Mouse (Mus musculus) limb, embryonic 10.5 days (tissue): ENCODE results near the gene Tnfsf12. TPM values are rescaled to one million over a fixed set of nuclear protein-coding genes. Genes with fewer than 3 reads are reported as not detected.
"Not testable (repeated sequence)": the region's sequence is repeated elsewhere in the genome, so short reads cannot be mapped to it uniquely, and the experiment has no call there.

Experiments used
- DNase-seq: peaks from one replicate; pipeline ENCODE4 v3.0.0-alpha.2; 2017; ENCODE audit warnings: low spot score
- H3K27ac ChIP-seq: fragments of 300-500 bp; sonication (generic); 2 replicates; pipeline ENCODE4 v1.5.1; 2016; ENCODE audit warnings: mild to moderate bottlenecking
- H3K27me3 ChIP-seq: fragments of 300-500 bp; sonication (generic); 2 replicates; pipeline ENCODE4 v1.6.1; 2016; ENCODE audit warnings: low read depth, mild to moderate bottlenecking; ENCODE audit not compliant: poor library complexity, severe bottlenecking
- H3K36me3 ChIP-seq: fragments of 300-500 bp; sonication (generic); 2 replicates; pipeline ENCODE4 v1.6.1; 2016; ENCODE audit warnings: mild to moderate bottlenecking, moderate library complexity
- H3K4me1 ChIP-seq: fragments of 300-500 bp; sonication (generic); 2 replicates; pipeline ENCODE4 v1.6.1; 2016
- H3K4me3 ChIP-seq: fragments of 300-500 bp; sonication (generic); 2 replicates; pipeline ENCODE4 v1.5.1; 2016; ENCODE audit warnings: mild to moderate bottlenecking, moderate library complexity
- H3K9me3 ChIP-seq: fragments of 300-500 bp; sonication (generic); replicated peaks from 2 replicates; pipeline ENCODE4 v1.6.1; 2016; ENCODE audit warnings: mild to moderate bottlenecking
- WGBS: fragments of 180-500 bp; shearing (Covaris S2); methylation state at CpG from one replicate; pipeline ENCODE4 v1.1.7; 2016; 5-methylcytosine and 5-hydroxymethylcytosine counted together
- polyA plus RNA-seq: library from polyadenylated mRNA; unstranded; fragments of >200 nt; fragmentation: Nextera tagmentation; extraction: Ambion mirVana; gene quantifications from 2 replicates; pipeline ENCODE4 v1.2.1, GENCODE M21; 2016

Tnfsf12 gene
- polyA plus RNA-seq, 1 experiment from 2014 or later: 4.2 TPM

DNA sequence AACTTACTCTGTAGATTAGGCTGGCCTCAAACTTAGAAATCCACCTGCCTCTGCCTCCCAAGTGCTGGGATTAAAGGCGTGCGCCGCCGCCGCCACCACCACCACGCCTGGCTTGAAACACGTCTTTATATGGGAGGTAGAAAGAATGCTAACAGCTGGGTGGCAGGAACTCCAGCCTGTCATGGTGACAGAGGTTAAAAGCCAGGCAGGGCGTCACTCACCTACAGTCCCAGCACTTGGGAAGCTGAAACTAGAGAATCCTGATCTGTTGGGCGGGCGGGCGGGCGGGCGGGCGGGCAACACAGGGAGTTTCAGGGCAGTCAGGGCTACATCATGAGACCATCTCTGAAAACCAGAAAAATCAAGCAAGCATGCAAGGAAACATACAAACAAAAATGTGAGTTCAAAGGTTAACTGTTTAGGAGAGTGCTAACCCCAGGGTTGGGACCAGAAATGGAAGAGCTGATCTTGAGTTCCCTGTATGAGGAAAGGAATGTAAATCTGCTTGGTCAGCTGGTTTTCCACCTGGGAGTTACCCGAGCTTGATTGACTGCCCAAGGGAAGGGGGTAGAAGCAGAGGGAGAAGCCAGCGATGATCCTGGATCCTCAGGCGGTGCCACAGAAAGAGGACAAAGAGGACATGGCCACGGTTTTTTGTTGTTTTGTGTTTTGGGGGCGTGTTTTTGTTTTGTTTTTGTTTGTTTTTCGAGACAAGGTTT is 17.5 kb upstream of the Tnfsf12 start:
- H3K4me1 ChIP-seq: peaks cover 51% of the 10 kb centered on the region
- H3K4me3 ChIP-seq: no peak overlapping the region
- H3K9me3 ChIP-seq: no peaks in the 10 kb centered on the region
- 83% methylated on average over 20 of the region's 20 CpGs for WGBS
- peak overlapping the region; percentile 21; the same call in 1 of the 2 replicates for H3K27ac ChIP-seq
- DNase-seq: no peak
- H3K36me3 ChIP-seq: no peaks in the 10 kb centered on the region
- H3K27me3 ChIP-seq: no peaks in the 10 kb centered on the region

DNA sequence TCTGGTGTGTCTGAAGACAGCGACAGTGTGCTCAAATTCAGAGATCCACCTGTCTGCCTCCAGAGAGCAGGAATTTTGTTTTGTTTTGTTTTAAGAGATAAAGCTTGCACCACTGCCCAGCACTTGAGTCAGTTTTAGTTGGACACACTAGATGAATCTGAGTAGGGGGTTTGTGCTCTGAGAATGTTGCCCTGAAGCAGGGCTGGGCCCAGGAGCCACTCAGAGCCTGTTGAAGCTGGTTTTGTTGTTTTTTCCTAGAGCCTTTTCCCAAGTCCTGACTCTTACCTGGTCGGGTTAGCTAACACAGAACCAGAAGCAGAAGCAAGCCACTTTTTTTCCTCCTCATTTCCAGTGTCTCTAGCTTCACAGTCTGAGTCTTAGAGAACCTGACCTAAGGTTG is 15.4 kb upstream of the Tnfsf12 start:
- H3K27ac ChIP-seq: no peak overlapping the region
- DNase-seq: no peak
- 74% methylated on average over 2 of the region's 2 CpGs for WGBS
- H3K27me3 ChIP-seq: no peaks in the 10 kb centered on the region
- no peak overlapping the region for H3K4me3 ChIP-seq
- peaks cover 46% of the 10 kb centered on the region for H3K4me1 ChIP-seq
- H3K9me3 ChIP-seq: no peaks in the 10 kb centered on the region
- H3K36me3 ChIP-seq: no peaks in the 10 kb centered on the region

DNA sequence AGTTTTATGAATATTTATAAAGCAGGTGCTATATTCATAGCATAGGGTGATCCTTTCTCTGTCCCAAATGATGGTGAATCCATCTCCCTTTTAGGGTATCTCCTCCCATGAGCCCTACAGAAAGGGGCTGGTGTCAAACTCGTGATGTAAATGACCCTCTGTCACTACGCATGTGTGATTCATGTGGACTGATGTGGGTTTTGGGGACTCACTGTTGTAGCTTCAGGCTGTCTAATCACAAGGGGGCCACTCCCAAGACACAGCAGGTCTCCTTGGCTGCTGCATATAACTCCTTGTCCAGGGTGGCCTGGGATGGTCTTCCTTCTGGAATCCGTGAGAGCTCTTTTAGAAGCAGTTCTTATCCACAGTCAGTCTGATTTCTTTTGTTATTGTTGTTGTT is 14.8 kb upstream of the Tnfsf12 start:
- no peaks in the 10 kb centered on the region for H3K9me3 ChIP-seq
- H3K27ac ChIP-seq: no peak overlapping the region
- H3K27me3 ChIP-seq: no peaks in the 10 kb centered on the region
- WGBS: 78% methylated on average over 3 of the region's 3 CpGs
- peaks cover 40% of the 10 kb centered on the region for H3K4me1 ChIP-seq
- no peak for DNase-seq
- H3K4me3 ChIP-seq: no peak overlapping the region
- no peaks in the 10 kb centered on the region for H3K36me3 ChIP-seq

DNA sequence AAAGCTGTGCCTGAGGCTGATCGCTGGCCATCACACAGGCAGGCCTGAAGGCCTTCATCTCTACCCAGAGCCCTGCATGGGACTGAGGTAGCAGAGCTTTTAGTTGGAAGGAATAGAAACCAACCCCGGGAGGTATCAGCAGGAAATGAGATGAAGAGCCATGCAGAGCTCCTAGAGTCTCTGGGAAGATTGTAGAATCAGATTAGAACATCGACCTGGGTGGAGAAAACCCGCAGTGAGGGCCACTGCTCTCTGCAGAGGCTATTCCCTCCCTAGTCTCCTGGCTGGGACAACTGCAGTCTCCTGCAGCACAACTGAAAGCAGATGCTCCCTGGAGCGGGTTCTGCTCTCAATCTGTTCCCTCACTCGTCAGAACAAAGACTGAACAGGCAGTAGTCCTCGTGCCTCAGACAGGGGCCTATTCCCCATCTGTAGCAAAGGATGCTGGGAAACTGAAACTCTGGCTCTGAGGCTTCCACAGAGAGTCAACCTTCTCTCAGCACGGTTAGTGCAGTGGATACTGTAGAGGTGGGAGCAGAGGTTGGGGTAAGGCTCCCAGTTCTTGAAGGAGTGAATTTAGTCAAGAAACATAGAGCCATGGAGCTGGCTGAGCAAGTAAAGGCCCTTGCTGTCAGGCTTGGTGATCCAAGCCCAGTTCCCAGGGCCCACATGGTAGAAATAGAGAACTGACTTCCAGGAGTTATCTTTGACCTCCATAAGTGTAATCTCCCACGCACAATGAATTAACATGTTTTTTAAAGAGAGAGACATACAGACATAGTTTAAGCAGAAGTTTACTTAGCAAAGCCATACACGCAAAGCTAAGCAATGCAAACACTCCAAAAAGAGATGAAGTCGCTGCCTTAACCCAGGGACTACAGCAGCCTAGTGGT is 14.2 kb upstream of the Tnfsf12 start:
- WGBS: 55% methylated on average over 11 of the region's 11 CpGs

DNA sequence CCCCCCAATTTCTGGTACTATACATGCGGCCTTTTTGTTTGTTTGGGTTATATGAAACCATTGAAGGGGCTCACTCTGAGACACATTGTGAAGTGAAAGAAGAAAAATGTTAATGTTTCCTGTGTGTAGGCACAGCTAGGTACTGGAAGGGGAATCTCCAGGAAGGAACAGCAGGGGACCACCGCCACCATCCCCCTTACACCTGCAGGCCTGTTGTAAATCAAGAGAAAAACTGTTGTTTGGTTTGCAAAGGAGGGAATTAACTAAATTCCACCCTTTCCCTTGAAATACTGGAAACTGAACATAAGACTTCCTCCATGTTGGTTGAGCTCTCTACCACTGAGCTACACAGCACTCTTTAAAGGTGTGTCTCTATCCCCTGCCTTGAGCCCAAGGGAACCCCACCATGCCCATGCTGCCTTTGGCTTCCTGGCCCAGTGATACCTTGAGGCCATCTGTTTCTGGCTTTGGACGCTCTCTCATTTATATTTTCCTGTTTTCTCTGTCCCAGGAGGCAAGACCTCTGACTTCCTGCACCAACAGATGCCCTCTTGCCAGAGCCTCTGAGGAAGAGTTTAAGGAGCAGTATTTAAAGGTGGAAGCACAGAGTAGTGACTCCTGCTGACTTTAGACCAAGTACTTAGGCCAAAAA is 13.1 kb upstream of the Tnfsf12 start:
- H3K36me3 ChIP-seq: no peaks in the 10 kb centered on the region
- 71% methylated on average over 3 of the region's 3 CpGs for WGBS
- no peak overlapping the region for H3K4me3 ChIP-seq
- no peaks in the 10 kb centered on the region for H3K27me3 ChIP-seq
- H3K27ac ChIP-seq: 0 out of 2 replicates have a peak overlapping the region, but pooled peaks have one; percentile 53
- DNase-seq: no peak
- H3K9me3 ChIP-seq: no peaks in the 10 kb centered on the region
- H3K4me1 ChIP-seq: peaks cover 30% of the 10 kb centered on the region

More for the DNA sequence above, 14.2 kb upstream of the Tnfsf12 start:
- H3K27me3 ChIP-seq: no peaks in the 10 kb centered on the region
- DNase-seq: no peak
- peak overlapping the region; percentile 53 for H3K27ac ChIP-seq
- no peaks in the 10 kb centered on the region for H3K9me3 ChIP-seq
- H3K36me3 ChIP-seq: no peaks in the 10 kb centered on the region
- peaks cover 35% of the 10 kb centered on the region for H3K4me1 ChIP-seq
- no peak overlapping the region for H3K4me3 ChIP-seq

DNA sequence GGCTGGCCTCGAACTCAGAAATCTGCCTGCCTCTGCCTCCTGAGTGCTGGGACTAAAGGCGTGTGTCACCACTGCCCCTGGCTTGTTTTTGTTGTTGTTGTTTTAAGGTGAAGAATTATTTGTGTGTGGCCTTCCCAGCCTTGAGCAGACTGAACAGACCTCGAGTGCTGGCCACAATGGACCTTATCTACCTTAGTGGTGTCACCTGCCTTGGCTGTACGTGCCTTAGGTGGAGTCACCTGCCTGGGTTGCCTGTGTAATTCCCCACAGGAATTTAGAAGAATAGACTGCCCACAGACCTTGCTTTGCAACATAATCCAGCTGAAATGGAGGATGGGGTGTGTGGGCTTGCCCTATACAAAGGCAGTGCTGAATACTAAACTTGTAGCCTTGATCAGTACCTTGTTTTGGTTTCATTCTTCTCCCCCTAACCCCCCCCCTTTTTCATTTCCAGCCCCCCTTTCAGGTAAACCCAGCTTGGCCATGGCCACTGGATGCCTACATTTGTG is 12.3 kb upstream of the Tnfsf12 start:
- no peak overlapping the region for H3K4me3 ChIP-seq
- peaks cover 22% of the 10 kb centered on the region for H3K4me1 ChIP-seq
- no peaks in the 10 kb centered on the region for H3K27me3 ChIP-seq
- no peaks in the 10 kb centered on the region for H3K36me3 ChIP-seq
- H3K9me3 ChIP-seq: no peaks in the 10 kb centered on the region
- H3K27ac ChIP-seq: no peak overlapping the region
- no peak for DNase-seq
- 92% methylated on average over 4 of the region's 4 CpGs for WGBS

DNA sequence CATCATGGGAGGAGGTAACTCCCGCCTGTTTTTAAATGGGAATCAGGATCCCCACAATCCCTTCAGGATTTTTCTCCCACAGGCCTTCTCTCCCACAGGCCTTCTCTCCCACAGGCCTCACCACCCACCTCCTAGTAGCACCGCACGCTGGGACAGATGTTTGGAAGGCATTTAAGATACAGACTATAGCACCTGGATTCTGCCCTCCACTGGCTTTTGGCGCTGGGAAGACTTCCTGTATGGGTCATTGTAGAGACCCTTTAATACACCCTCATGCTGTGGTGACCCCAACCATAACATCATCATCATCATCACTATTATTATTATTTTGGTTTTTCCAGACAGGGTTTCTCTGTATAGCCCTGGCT is 11.8 kb upstream of the Tnfsf12 start:
- peaks cover 22% of the 10 kb centered on the region for H3K4me1 ChIP-seq
- H3K27ac ChIP-seq: no peak overlapping the region
- WGBS: 88% methylated on average over 4 of the region's 4 CpGs
- no peaks in the 10 kb centered on the region for H3K27me3 ChIP-seq
- no peaks in the 10 kb centered on the region for H3K36me3 ChIP-seq
- no peak overlapping the region for H3K4me3 ChIP-seq
- H3K9me3 ChIP-seq: no peaks in the 10 kb centered on the region
- DNase-seq: no peak

DNA sequence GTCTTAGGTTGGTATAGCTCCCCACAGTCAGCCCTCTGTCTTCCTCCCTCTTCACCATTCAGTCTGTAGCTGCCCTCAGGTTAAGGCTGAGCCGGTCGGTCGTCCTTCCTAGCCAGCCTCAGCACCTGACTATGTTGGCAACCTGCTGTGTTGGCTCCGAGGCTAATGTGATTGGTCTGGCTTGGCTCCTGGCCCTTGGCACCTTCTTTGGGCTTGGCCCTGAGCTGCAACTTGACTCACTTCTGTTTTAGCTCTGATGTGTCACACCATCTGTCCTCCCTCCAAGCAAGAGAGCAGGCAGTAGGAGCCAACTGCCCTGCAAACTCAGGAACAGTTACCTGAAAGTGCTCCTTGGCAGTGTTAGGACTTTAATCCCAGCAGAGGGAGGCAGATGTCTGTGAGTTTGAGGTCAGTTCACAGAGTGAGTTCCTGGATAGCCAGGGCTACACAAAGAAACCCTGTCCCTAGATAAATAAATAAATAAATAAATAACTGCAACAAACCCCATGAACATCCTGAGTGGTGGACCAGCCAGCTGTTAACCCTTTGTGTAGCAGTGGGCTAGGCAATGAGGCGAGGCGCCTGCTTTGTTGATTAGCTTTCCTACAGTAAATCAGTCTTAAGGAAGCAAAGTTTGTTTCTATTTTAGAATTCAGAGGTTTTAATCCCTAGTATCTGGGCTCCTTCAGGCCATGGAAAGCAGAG is 11.3 kb upstream of the Tnfsf12 start:
- 48% methylated on average over 6 of the region's 6 CpGs for WGBS

DNA sequence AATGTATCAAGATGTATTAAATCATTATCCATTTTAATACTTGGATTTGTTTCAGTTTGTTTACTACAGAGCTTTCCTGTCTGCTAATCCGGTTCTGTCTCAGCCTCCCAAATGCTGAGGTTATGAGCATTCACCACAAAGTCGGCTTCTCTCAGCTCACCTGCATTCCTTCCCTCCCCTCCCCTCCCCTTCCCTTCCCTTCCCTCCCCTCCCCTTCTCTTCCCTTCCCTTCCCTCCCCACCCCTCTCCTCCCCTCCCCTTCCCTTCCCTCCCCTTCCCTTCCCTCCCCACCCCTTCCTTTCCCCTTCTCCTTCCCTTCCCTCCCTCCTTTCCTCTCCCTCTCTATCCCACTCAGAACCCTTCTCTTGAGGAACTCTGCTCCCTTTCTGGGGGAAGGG is 9.0 kb upstream of the Tnfsf12 start:
- H3K27ac ChIP-seq: no peak overlapping the region
- H3K27me3 ChIP-seq: no peaks in the 10 kb centered on the region
- H3K4me3 ChIP-seq: no peak overlapping the region
- 47% methylated on average over 2 of the region's 2 CpGs for WGBS
- peaks cover 18% of the 10 kb centered on the region for H3K4me1 ChIP-seq
- H3K9me3 ChIP-seq: no peaks in the 10 kb centered on the region
- no peak for DNase-seq
- no peaks in the 10 kb centered on the region for H3K36me3 ChIP-seq

More for the DNA sequence above, 11.3 kb upstream of the Tnfsf12 start:
- Histone ChIP-seq H3K4me1 (peaks cover 22% of the 10 kb centered on the region), H3K27ac (no peak overlapping the region), H3K36me3 (no peaks in the 10 kb centered on the region), H3K4me3 (no peak overlapping the region), H3K27me3 (no peaks in the 10 kb centered on the region), H3K9me3 (no peaks in the 10 kb centered on the region)
- DNase-seq: no peak

DNA sequence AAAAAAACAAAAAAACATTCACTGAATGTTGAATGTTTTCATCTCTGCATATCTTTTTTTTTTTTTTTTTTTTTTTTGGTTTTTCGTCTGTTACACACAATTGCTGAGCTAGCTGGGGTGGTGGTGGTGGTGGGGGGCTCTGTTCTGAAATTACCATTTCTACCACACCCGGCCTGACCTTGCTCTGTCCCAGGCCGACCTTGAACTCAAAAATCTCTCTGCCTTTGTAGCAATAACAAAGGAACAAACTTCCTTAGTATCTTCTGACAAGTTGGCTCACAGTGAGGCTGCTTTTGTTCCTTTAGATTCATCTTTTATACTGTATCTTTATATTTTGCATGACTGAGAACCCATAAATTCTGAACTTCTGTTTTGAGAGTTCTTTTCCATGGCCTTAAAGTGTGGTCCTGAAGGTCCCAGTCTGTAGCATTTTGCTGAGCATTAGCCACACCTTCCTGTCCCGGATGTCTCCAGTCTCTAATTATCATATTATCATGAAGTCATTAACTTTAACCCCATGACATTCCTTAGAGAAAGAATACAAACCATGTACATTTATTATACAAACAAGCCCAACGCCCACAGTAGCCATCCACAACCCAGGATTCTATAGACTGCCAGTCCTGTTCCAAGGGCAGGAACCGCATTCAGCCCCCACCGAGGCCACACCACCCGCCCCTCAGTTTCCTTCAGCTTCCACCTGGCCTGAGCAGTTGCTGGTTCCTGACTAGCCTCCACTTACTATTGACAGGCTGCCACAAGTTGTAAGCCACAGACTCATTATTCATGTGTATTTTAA is 8.4 kb upstream of the Tnfsf12 start:
- no peaks in the 10 kb centered on the region for H3K9me3 ChIP-seq
- no peak for DNase-seq
- no peaks in the 10 kb centered on the region for H3K27me3 ChIP-seq
- 76% methylated on average over 8 of the region's 8 CpGs for WGBS
- H3K36me3 ChIP-seq: no peaks in the 10 kb centered on the region
- H3K4me1 ChIP-seq: peaks cover 12% of the 10 kb centered on the region
- H3K27ac ChIP-seq: no peak overlapping the region
- no peak overlapping the region for H3K4me3 ChIP-seq

DNA sequence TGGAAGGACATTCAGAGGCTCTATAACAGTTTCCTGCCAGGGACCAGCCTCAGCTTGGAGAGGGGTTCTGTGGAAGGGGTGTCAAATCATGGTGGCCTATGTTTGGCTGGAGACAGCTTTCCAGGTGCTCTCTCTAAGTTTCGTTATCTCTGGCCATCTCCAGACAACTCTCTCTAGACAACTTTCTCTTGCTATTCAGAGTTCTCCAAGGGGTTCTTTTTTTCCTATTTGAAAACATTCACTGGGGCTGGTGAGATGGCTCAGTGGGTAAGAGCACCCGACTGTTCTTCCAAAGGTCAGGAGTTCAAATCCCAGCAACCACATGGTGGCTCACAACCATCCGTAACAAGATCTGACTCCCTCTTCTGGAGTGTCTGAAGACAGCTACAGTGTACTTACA is 7.7 kb upstream of the Tnfsf12 start:
- not testable (repeated sequence) for H3K4me1 ChIP-seq, DNase-seq, H3K27ac ChIP-seq, H3K36me3 ChIP-seq, H3K9me3 ChIP-seq, H3K27me3 ChIP-seq, H3K4me3 ChIP-seq
- WGBS: 76% methylated on average over 3 of the region's 3 CpGs

DNA sequence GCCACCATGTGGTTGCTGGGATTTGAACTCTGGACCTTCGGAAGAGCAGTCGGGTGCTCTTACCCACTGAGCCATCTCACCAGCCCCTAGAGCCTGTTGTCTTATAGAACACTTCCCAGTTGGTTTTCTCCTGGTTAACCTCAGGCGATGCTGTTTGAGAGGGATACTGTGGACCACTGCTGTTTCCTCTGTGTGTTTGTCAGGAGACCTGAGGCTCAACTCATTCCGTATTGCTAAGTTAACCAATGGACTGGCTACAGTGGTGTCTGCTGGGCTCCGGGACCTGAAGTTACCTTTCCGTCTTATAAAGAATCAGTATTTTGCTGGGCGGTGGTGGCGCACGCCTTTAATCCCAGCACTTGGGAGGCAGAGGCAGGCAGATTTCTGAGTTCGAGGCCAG is 7.2 kb upstream of the Tnfsf12 start:
- H3K9me3 ChIP-seq, H3K4me1 ChIP-seq, DNase-seq, H3K27ac ChIP-seq, H3K4me3 ChIP-seq, H3K36me3 ChIP-seq, H3K27me3 ChIP-seq: not testable (repeated sequence)
- 92% methylated on average over 10 of the region's 10 CpGs for WGBS
